10 mouse cellular contexts compared by ENCODE assay signal in genomic region chr9:9083441-9083840, GRCm38 (mm10).
DNase-seq lines count a peak whose midpoint lies in the region; ATAC-seq and TF ChIP-seq lines count a peak whose summit lies in the region.
"Had no signal": no experiment of that assay in that cellular context is flagged by ENCODE, and none has a peak within 500 bp of the region (broad histone marks: within the 10 kb centered on the region; RNA-seq: fewer than 3 reads in every experiment).

No protein-coding gene starts in this region.

- H3K9me3 ChIP-seq in forebrain, postnatal 0 days (ENCODE audit: low read length): no peaks in the 10 kb centered on the region
- no peaks in the 10 kb centered on the region for H3K9me3 ChIP-seq in forebrain, embryonic 11.5 days (ENCODE audit: control insufficient read depth, low read length)
- no peaks in the 10 kb centered on the region for H3K9me3 ChIP-seq in intestine, embryonic 16.5 days (ENCODE audit: control insufficient read depth, low read length)
- H3K9me3 ChIP-seq: embryonic facial prominence, embryonic 13.5 days; heart, embryonic 13.5 days had no signal

- H3K27me3 ChIP-seq in forebrain, postnatal 0 days (ENCODE audit: insufficient read depth, low read length): no peaks in the 10 kb centered on the region
- H3K27me3 ChIP-seq in forebrain, embryonic 11.5 days (ENCODE audit: control insufficient read depth, insufficient read depth, low read length): no peaks in the 10 kb centered on the region
- H3K27me3 ChIP-seq in intestine, embryonic 16.5 days (replicated peaks; ENCODE audit: control insufficient read depth, insufficient read depth, low read length): no peaks in the 10 kb centered on the region
- H3K27me3 ChIP-seq: embryonic facial prominence, embryonic 13.5 days; heart, embryonic 13.5 days had no signal

- H3K9ac ChIP-seq in forebrain, postnatal 0 days: no peak overlapping the region
- no peak overlapping the region for H3K9ac ChIP-seq in forebrain, embryonic 11.5 days (ENCODE audit: low read length)
- no peak overlapping the region for H3K9ac ChIP-seq in intestine, embryonic 16.5 days (ENCODE audit: low read depth, low read length)
- H3K9ac ChIP-seq: embryonic facial prominence, embryonic 13.5 days; heart, embryonic 13.5 days had no signal

- no peak overlapping the region for H3K4me2 ChIP-seq in forebrain, postnatal 0 days (ENCODE audit: low read depth)
- no peak overlapping the region for H3K4me2 ChIP-seq in forebrain, embryonic 11.5 days (ENCODE audit: low read depth, low read length, severe bottlenecking)
- H3K4me2 ChIP-seq in intestine, embryonic 16.5 days (ENCODE audit: low read depth, low read length): no peak overlapping the region
- H3K4me2 ChIP-seq: embryonic facial prominence, embryonic 13.5 days; heart, embryonic 13.5 days had no signal

- no peaks in the 10 kb centered on the region for H3K4me1 ChIP-seq in forebrain, postnatal 0 days (ENCODE audit: insufficient read depth)
- no peaks in the 10 kb centered on the region for H3K4me1 ChIP-seq in forebrain, embryonic 11.5 days (replicated peaks; ENCODE audit: control insufficient read depth, insufficient read depth, low read length)
- no peaks in the 10 kb centered on the region for H3K4me1 ChIP-seq in intestine, embryonic 16.5 days (ENCODE audit: control insufficient read depth, insufficient read depth, low read length)
- H3K4me1 ChIP-seq: heart, embryonic 13.5 days had no signal

- H3K27ac ChIP-seq in forebrain, postnatal 0 days (ENCODE audit: low read depth, low read length): no peak overlapping the region
- no peak overlapping the region for H3K27ac ChIP-seq in forebrain, embryonic 11.5 days (ENCODE audit: low read depth, low read length)
- H3K27ac ChIP-seq in intestine, embryonic 16.5 days (ENCODE audit: low read length): no peak overlapping the region
- H3K27ac ChIP-seq: embryonic facial prominence, embryonic 13.5 days; heart, embryonic 13.5 days had no signal

- H3K4me3 ChIP-seq in forebrain, postnatal 0 days (ENCODE audit: low read depth, low read length): no peak overlapping the region
- no peak overlapping the region for H3K4me3 ChIP-seq in forebrain, embryonic 11.5 days (ENCODE audit: low read depth, low read length)
- no peak overlapping the region for H3K4me3 ChIP-seq in intestine, embryonic 16.5 days (ENCODE audit: low read length)
- H3K4me3 ChIP-seq: embryonic facial prominence, embryonic 13.5 days; heart, embryonic 13.5 days had no signal

- H3K36me3 ChIP-seq in forebrain, postnatal 0 days (ENCODE audit: insufficient read depth): no peaks in the 10 kb centered on the region
- H3K36me3 ChIP-seq in forebrain, embryonic 11.5 days (ENCODE audit: control insufficient read depth, insufficient read depth, low read length): no peaks in the 10 kb centered on the region
- H3K36me3 ChIP-seq in intestine, embryonic 16.5 days (ENCODE audit: control insufficient read depth, insufficient read depth, low read length): no peaks in the 10 kb centered on the region
- H3K36me3 ChIP-seq: embryonic facial prominence, embryonic 13.5 days; heart, embryonic 13.5 days had no signal

- no peak for DNase-seq in forebrain, postnatal 0 days
- no peak for DNase-seq in forebrain, embryonic 11.5 days (ENCODE audit: low spot score)
- DNase-seq in ovary, adult 18-20 months (ENCODE audit: low spot score): peak; percentile 16
- no peak for DNase-seq in ovary, postnatal 10 days (ENCODE audit: low spot score)
- peak; percentile 34 for DNase-seq in skeletal muscle tissue, adult 2 months (ENCODE audit: low read depth, low spot score)
- DNase-seq in spleen, postnatal 10 days (ENCODE audit: low spot score in 2 of 2): no peak

- TF ChIP-seq CTCF in forebrain, postnatal 0 days (IDR thresholded peaks at IDR 0.05; ENCODE audit: low read depth): peak; percentile 15; the same call in 1 of the 2 replicates

- 85% methylated on average over 2 of the region's 2 CpGs for WGBS in forebrain, postnatal 0 days
- WGBS in forebrain, embryonic 11.5 days: 67% methylated on average over 2 of the region's 2 CpGs
- 81% methylated on average over 2 of the region's 2 CpGs for WGBS in intestine, embryonic 16.5 days

- no peak for ATAC-seq in forebrain, postnatal 0 days
- ATAC-seq in forebrain, embryonic 11.5 days (replicated peaks; ENCODE audit: low FRiP score): no peak
- ATAC-seq in intestine, embryonic 16.5 days: peak; percentile 76
- ATAC-seq in erythroblast, adult 5-6 weeks (replicated peaks; ENCODE audit: low FRiP score, poor library complexity, severe bottlenecking): no peak

Comparison
In these comparisons a context has a peak if more than half of its experiments do, and no peak if none do; other contexts are left out.
1. DNase-seq: peak in ovary, adult 18-20 months (single experiment) and skeletal muscle tissue, adult 2 months (single experiment); none in forebrain, postnatal 0 days (single experiment), forebrain, embryonic 11.5 days (single experiment), ovary, postnatal 10 days (single experiment) and spleen, postnatal 10 days (0 of 2).